Mouse (Mus musculus) liver, adult 2 months (tissue): ENCODE measurements at regions not wholly inside any gene's neighbourhood (a gene's known extent, or its start where the extent isn't known, plus 50 kb on each side); places are given as distances from the start of the nearest gene placed in this dataset.

Source experiments
- CTCF ChIP-seq: fragments of 200-500 bp; IDR thresholded peaks from 2 replicates; pipeline ENCODE4 v1.5.1; 2011; ENCODE audit warnings: low read depth, low read length, control low read depth
- POLR2A ChIP-seq: fragments of 200-500 bp; IDR thresholded peaks from 2 replicates; pipeline ENCODE4 v1.6.1; 2011; ENCODE audit warnings: low read length, control low read depth; ENCODE audit not compliant: insufficient read depth; ENCODE audit errors: extremely low read depth

DNA sequence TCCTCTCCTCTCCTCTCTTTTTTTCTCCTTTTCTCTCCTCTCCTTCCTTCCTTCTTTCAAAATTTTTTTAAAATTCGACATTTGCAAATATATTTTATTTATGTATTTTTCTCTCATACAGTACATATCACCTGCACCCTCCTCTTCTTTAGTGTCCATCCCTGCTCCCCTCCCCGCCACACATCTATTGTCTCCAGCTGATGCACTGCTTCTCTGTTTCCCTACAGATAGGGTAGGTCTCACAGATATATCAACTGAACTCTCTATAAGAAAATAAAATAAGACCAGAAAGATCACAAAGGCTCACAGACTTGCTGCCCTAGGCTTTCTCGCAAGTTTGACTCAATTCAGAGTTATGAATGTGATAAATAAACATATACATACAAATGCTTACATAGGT is 443.4 kb upstream of the Cdh9 start:
- TF ChIP-seq CTCF = no peak
- TF ChIP-seq POLR2A = no peak
